Mouse (Mus musculus) neural tube, embryonic 11.5 days (tissue): ENCODE data around the gene Fndc3b. TPM values are rescaled to one million over a fixed set of nuclear protein-coding genes. Genes with fewer than 3 reads are reported as not detected.

Source experiments
- ATAC-seq: fragments of 200-750 bp; cut with Nextera tagmentation; 2 replicates; pipeline ENCODE4 v1.8.0; 2017; ENCODE audit warnings: moderate number of reproducible peaks, mild to moderate bottlenecking, moderate TSS enrichment, moderate library complexity; ENCODE audit not compliant: insufficient read depth, low FRiP score, low TSS enrichment
- DNase-seq: peaks from one replicate; pipeline ENCODE4 v3.0.0-alpha.2; 2015; ENCODE audit warnings: low spot score
- H3K27ac ChIP-seq: fragments of 300-500 bp; sonication (generic); 2 replicates; pipeline ENCODE4 v1.5.1; 2014; ENCODE audit warnings: low read depth, mild to moderate bottlenecking, low read length
- H3K27me3 ChIP-seq: fragments of 300-500 bp; sonication (generic); 2 replicates; pipeline ENCODE4 v1.6.1; 2014; ENCODE audit warnings: mild to moderate bottlenecking, low read length, mixed read lengths; ENCODE audit not compliant: control insufficient read depth, insufficient read depth
- H3K36me3 ChIP-seq: fragments of 300-500 bp; sonication (generic); 2 replicates; pipeline ENCODE4 v1.6.1; 2014; ENCODE audit warnings: mild to moderate bottlenecking, low read length, moderate library complexity, mixed read lengths; ENCODE audit not compliant: control insufficient read depth, insufficient read depth
- H3K4me1 ChIP-seq: fragments of 300-500 bp; sonication (generic); 2 replicates; pipeline ENCODE4 v1.6.1; 2014; ENCODE audit warnings: low read length, mixed read lengths; ENCODE audit not compliant: control insufficient read depth, insufficient read depth
- H3K4me2 ChIP-seq: fragments of 300-500 bp; sonication (generic); 2 replicates; pipeline ENCODE4 v1.6.1; 2014; ENCODE audit warnings: low read depth, mild to moderate bottlenecking, moderate library complexity
- H3K4me3 ChIP-seq: fragments of 300-500 bp; sonication (generic); 2 replicates; pipeline ENCODE4 v1.5.1; 2014; ENCODE audit warnings: low read depth, low read length
- H3K9ac ChIP-seq: fragments of 300-500 bp; sonication (generic); 2 replicates; pipeline ENCODE4 v1.6.1; 2014; ENCODE audit warnings: mild to moderate bottlenecking, low read length
- H3K9me3 ChIP-seq: fragments of 300-500 bp; sonication (generic); 2 replicates; pipeline ENCODE4 v1.6.1; 2016; ENCODE audit warnings: low read length; ENCODE audit not compliant: control insufficient read depth
- WGBS: fragments of 180-500 bp; shearing (Covaris S2); extraction: QIAGEN DNeasy Blood & Tissue Kit; methylation state at CpG from one replicate; pipeline ENCODE4 v1.1.7; 2014; 5-methylcytosine and 5-hydroxymethylcytosine counted together
- polyA plus RNA-seq: library from polyadenylated mRNA; unstranded; fragments of >200 nt; fragmentation: Nextera tagmentation; extraction: Ambion mirVana; gene quantifications from 2 replicates; pipeline ENCODE4 v1.2.1, GENCODE M21; 2014

The Fndc3b gene
- polyA plus RNA-seq, 1 experiment from 2014 or later, result 12.9 TPM

GRCm38 (mm10) chr3:27689149-27689865 is 21.8 kb downstream of the Fndc3b start:
- no peaks in the 10 kb centered on the region for H3K9me3 ChIP-seq

DNA sequence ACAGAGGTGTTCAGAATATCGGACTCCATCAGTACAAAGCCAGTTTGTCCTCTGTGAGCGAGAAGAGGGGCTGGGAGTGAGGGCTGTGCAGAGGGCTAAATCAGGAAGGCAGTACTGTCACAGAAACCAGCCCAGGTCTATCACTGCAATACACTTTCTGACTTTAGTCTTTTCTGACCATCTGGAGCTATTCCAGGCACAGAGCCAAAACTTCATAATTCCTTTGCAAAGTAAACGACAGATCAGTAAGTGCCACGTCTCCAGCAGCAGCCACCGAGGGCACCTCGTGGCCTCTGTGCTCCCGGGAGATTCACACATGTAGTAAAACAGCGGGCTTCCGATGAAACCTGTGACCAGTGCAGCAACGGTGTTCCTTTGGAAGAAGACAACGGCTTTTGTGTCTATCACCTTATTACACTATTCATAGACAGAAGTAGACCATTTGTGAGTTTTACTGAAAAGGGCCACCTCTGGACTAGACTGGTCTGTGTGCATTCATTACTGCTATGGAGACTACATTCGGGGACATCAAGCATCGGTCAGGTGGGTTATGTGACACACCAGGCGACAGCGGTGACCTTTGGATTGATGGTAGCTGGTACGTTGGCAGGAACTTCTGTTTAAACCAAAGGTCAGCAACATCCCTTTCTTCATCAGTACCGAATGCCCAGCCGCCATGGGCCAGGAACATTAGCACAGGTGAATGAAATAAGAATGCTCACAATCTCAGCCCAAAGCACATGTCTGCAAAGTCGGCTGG is 24.2 kb downstream of the Fndc3b start:
- no peak overlapping the region for H3K4me2 ChIP-seq
- no peak for ATAC-seq
- H3K27me3 ChIP-seq, result no peaks in the 10 kb centered on the region
- H3K36me3 ChIP-seq, result no peaks in the 10 kb centered on the region
- 86% methylated on average over 19 of the region's 19 CpGs for WGBS
- no peaks in the 10 kb centered on the region for H3K9me3 ChIP-seq
- H3K4me3 ChIP-seq, result no peak overlapping the region
- DNase-seq, result no peak
- no peak overlapping the region for H3K27ac ChIP-seq
- no peaks in the 10 kb centered on the region for H3K4me1 ChIP-seq
- H3K9ac ChIP-seq, result no peak overlapping the region

More at GRCm38 (mm10) chr3:27689149-27689865, 21.8 kb downstream of the Fndc3b start:
- 86% methylated on average over 12 of the region's 12 CpGs for WGBS
- no peak overlapping the region for H3K27ac ChIP-seq
- DNase-seq, result no peak
- H3K36me3 ChIP-seq, result no peaks in the 10 kb centered on the region
- no peak overlapping the region for H3K4me2 ChIP-seq
- no peaks in the 10 kb centered on the region for H3K27me3 ChIP-seq
- H3K4me3 ChIP-seq, result no peak overlapping the region
- ATAC-seq, result no peak
- no peak overlapping the region for H3K9ac ChIP-seq
- H3K4me1 ChIP-seq, result no peaks in the 10 kb centered on the region

DNA sequence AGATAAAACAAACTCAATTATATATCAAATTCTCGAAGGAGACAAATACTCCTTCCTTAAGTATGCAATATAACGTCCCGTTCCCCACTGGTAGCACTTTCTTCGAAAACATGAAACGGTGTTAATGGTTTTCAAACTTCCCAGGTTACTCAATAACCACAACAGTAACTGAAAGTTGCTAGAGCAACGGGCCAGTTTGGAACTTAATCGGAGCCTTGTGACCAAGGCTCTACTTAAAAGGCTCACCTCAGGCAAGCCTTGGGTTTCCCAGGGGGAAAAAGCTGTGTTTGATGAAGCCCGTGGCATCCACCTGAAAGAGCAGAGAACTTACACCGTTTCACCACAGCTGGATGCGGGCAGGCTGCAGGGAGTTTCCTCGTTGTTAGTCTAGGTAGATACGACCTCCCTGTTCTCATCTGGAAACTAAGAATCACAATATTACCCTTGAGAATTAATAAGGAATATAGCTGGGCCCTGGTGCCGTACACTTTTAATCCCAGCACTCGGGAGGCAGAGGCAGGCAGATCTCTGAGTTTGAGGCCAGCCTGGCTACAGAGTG is 25.4 kb downstream of the Fndc3b start:
- Histone ChIP-seq H3K4me3 (no peak overlapping the region), H3K27ac (no peak overlapping the region), H3K4me2 (no peak overlapping the region), H3K36me3 (no peaks in the 10 kb centered on the region), H3K27me3 (no peaks in the 10 kb centered on the region), H3K9me3 (no peaks in the 10 kb centered on the region), H3K4me1 (no peaks in the 10 kb centered on the region), H3K9ac (no peak overlapping the region)
- ATAC-seq (no peak), DNase-seq (no peak)
- WGBS, result 91% methylated on average over 14 of the region's 14 CpGs

DNA sequence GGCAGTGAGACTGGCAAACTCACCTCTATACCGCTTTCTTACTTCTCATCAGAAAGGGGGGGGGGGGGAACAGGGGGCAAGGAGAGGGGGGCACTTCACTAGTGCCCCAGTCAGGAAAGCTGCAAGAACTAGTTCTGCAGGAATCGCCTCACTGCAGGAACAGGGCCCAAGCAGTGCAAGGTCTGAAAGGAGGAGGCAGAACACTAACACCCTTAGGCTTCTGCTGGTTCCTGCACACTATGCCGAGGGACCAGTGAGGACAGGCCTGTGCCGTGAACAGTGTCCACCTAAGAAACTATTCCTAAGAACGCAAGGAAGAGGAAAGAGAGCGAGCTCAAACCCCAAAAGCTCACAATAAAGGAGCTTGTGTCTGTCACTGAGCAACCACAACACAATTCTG is 26.0 kb downstream of the Fndc3b start:
- 91% methylated on average over 6 of the region's 6 CpGs for WGBS
- DNase-seq (no peak), ATAC-seq (no peak)
- no peak overlapping the region for H3K4me2 ChIP-seq
- H3K9ac ChIP-seq, result no peak overlapping the region
- no peaks in the 10 kb centered on the region for H3K36me3 ChIP-seq
- no peaks in the 10 kb centered on the region for H3K27me3 ChIP-seq
- no peaks in the 10 kb centered on the region for H3K9me3 ChIP-seq
- no peak overlapping the region for H3K27ac ChIP-seq
- H3K4me1 ChIP-seq, result no peaks in the 10 kb centered on the region
- H3K4me3 ChIP-seq, result no peak overlapping the region

DNA sequence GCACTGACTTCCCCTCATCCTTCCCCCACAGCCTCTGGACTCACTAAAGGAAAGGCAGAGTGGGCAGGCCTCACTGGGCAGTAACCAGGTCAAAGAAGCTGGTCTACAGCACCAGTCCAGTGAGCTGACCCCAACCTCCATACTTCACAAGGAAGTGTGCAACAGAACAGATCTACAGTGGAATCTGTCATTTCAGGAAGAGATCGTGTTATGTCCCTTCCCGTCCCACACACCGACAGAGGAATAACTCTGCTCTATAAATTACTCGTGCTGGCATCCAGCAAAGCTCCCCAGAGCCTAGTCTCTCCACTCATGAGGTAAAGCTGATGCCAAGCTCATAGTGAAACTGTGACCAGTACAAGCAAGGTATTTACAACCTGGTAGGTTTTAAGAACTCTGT is 27.7 kb downstream of the Fndc3b start:
- H3K4me2 ChIP-seq, result no peak overlapping the region
- no peaks in the 10 kb centered on the region for H3K27me3 ChIP-seq
- H3K36me3 ChIP-seq, result no peaks in the 10 kb centered on the region
- H3K4me1 ChIP-seq, result no peaks in the 10 kb centered on the region
- 63% methylated on average over 4 of the region's 4 CpGs for WGBS
- ATAC-seq (no peak), DNase-seq (no peak)
- no peak overlapping the region for H3K4me3 ChIP-seq
- no peak overlapping the region for H3K27ac ChIP-seq
- H3K9me3 ChIP-seq, result no peaks in the 10 kb centered on the region
- H3K9ac ChIP-seq, result no peak overlapping the region

DNA sequence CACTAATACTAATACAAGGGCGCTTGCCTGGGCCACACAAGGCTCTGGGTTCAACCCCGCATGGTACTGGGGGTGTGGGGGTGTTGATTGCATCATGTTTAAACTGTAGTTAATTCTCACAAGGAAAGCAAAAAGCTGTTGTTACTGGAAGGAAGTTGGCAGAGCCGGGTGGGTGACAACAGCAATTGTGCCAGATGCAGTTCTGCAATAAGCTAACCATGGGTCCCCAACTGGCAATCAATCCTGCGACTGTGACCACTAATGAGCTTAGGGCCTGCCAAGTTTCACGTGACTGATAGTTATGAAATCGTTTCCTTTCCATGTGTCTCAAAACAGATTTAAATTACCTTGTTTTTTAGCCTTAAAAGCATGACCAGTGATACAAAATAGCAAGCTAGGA is 33.5 kb downstream of the Fndc3b start:
- no peak for ATAC-seq
- H3K9me3 ChIP-seq, result no peaks in the 10 kb centered on the region

GRCm38 (mm10) chr3:27673660-27674059 is 37.4 kb downstream of the Fndc3b start:
- no peak for DNase-seq
- ATAC-seq, result no peak
- H3K9ac ChIP-seq, result no peak overlapping the region
- H3K27ac ChIP-seq, result no peak overlapping the region
- no peaks in the 10 kb centered on the region; the same call in 1 of the 2 replicates for H3K4me1 ChIP-seq
- H3K27me3 ChIP-seq, result no peaks in the 10 kb centered on the region
- no peak overlapping the region for H3K4me2 ChIP-seq
- H3K9me3 ChIP-seq, result no peaks in the 10 kb centered on the region
- 88% methylated on average over 7 of the region's 7 CpGs for WGBS
- H3K4me3 ChIP-seq, result no peak overlapping the region
- H3K36me3 ChIP-seq, result no peaks in the 10 kb centered on the region

More for the DNA sequence above, 33.5 kb downstream of the Fndc3b start:
- WGBS, result 84% methylated on average over 6 of the region's 6 CpGs
- Histone ChIP-seq H3K4me3 (no peak overlapping the region), H3K4me2 (no peak overlapping the region), H3K4me1 (no peaks in the 10 kb centered on the region), H3K27me3 (no peaks in the 10 kb centered on the region), H3K9ac (no peak overlapping the region), H3K27ac (no peak overlapping the region), H3K36me3 (no peaks in the 10 kb centered on the region)
- DNase-seq, result no peak

- WGBS, result 64% methylated on average over 12 of the region's 12 CpGs
- H3K27me3 ChIP-seq, result no peaks in the 10 kb centered on the region
- H3K4me3 ChIP-seq, result no peak overlapping the region
- H3K9me3 ChIP-seq, result no peaks in the 10 kb centered on the region
- DNase-seq (no peak), ATAC-seq (no peak)
- H3K9ac ChIP-seq, result no peak overlapping the region
- no peaks in the 10 kb centered on the region for H3K36me3 ChIP-seq
- no peak overlapping the region for H3K27ac ChIP-seq
- no peaks in the 10 kb centered on the region; the same call in 1 of the 2 replicates for H3K4me1 ChIP-seq
- no peak overlapping the region for H3K4me2 ChIP-seq
Measured at GRCm38 (mm10) chr3:27670416-27670815, 40.7 kb downstream of the Fndc3b start.
